Comparison of ENCODE assay signal across 8 mouse cellular contexts in genomic region chr4:148871751-148872334, GRCm38 (mm10).
DNase-seq lines count a peak whose midpoint lies in the region; ATAC-seq and TF ChIP-seq lines count a peak whose summit lies in the region.

No protein-coding gene starts in this region.

- H3K4me2 ChIP-seq in liver, embryonic 11.5 days = no peak overlapping the region
- no peak overlapping the region for H3K4me2 ChIP-seq in liver, postnatal 0 days (ENCODE audit: low read depth, low read length)

- intact Hi-C loops in gastrocnemius, postnatal 14 days (cut with DNase I; ENCODE audit: low total_unique reads) = no loop called here

- peak; percentile 24 for DNase-seq in liver, adult 2 months (ENCODE audit: extremely low read depth, low read depth, low spot score)
- DNase-seq in liver, embryonic 11.5 days (ENCODE audit: low spot score) = no peak
- DNase-seq in cerebellum, postnatal 25 days = peak; percentile 88 to 94
- peak; percentile 75 for DNase-seq in gastrocnemius, postnatal 14 days
- DNase-seq in kidney, adult 18-20 months = peak; percentile 61
- peak; percentile 56 for DNase-seq in lung, postnatal 36 days
- no peak for DNase-seq in liver, postnatal 0 days

- H3K36me3 ChIP-seq in liver, adult 2 months (ENCODE audit: control insufficient read depth, insufficient read depth, low read length) = no peaks in the 10 kb centered on the region
- H3K36me3 ChIP-seq in liver, embryonic 11.5 days (ENCODE audit: control insufficient read depth, insufficient read depth, low read length) = no peaks in the 10 kb centered on the region
- no peaks in the 10 kb centered on the region for H3K36me3 ChIP-seq in liver, postnatal 0 days (replicated peaks; ENCODE audit: insufficient read depth, low read length)

- TF ChIP-seq EP300 in liver, postnatal 0 days (IDR thresholded peaks at IDR 0.05; ENCODE audit: low read depth) = no peak

- no peaks in the 10 kb centered on the region for H3K9me3 ChIP-seq in liver, embryonic 11.5 days (ENCODE audit: control insufficient read depth, low read length)
- H3K9me3 ChIP-seq in liver, postnatal 0 days (ENCODE audit: low read length) = no peaks in the 10 kb centered on the region

- TF ChIP-seq POLR2A in liver, adult 2 months (IDR thresholded peaks at IDR 0.05; ENCODE audit: extremely low read depth, insufficient read depth, low read length) = no peak

- no peaks in the 10 kb centered on the region for H3K27me3 ChIP-seq in liver, adult 2 months (ENCODE audit: control insufficient read depth, insufficient read depth, low read length)
- peaks cover 30% of the 10 kb centered on the region for H3K27me3 ChIP-seq in liver, embryonic 11.5 days (replicated peaks; ENCODE audit: control insufficient read depth, insufficient read depth, low read length)
- 0 out of 2 replicates have a peak, but pooled peaks cover 6% of the 10 kb centered on the region for H3K27me3 ChIP-seq in liver, postnatal 0 days (ENCODE audit: insufficient read depth, low read length)

- no peak for ATAC-seq in liver, embryonic 11.5 days (replicated peaks; ENCODE audit: low FRiP score)
- no peak for ATAC-seq in liver, postnatal 0 days
- no peak for ATAC-seq in megakaryocyte progenitor cell, adult 5-6 weeks (replicated peaks; ENCODE audit: poor library complexity)

- no peak overlapping the region for H3K4me3 ChIP-seq in liver, adult 2 months (ENCODE audit: insufficient read depth, low read depth, low read length)
- no peak overlapping the region for H3K4me3 ChIP-seq in liver, embryonic 11.5 days (ENCODE audit: low read depth, low read length)
- H3K4me3 ChIP-seq in liver, postnatal 0 days (ENCODE audit: low read depth, low read length) = no peak overlapping the region

- WGBS in liver, adult 2 months = 49% methylated on average over 10 of the region's 10 CpGs
- 58% methylated on average over 10 of the region's 10 CpGs for WGBS in liver, embryonic 11.5 days
- WGBS in liver, postnatal 0 days (ENCODE audit: insufficient replicate concordance) = 54% methylated on average over 10 of the region's 10 CpGs

- H3K79me2 ChIP-seq in liver, adult 2 months (ENCODE audit: control insufficient read depth, insufficient read depth, low read length) = no peaks in the 10 kb centered on the region

- no peak overlapping the region for H3K27ac ChIP-seq in liver, adult 2 months (replicated peaks; ENCODE audit: insufficient read depth, low read depth, low read length)
- H3K27ac ChIP-seq in liver, embryonic 11.5 days (ENCODE audit: low read depth, low read length) = no peak overlapping the region
- no peak overlapping the region for H3K27ac ChIP-seq in liver, postnatal 0 days (ENCODE audit: low read depth)

- TF ChIP-seq CTCF in liver, adult 2 months (IDR thresholded peaks at IDR 0.05; ENCODE audit: low read depth, low read length) = no peak
- TF ChIP-seq CTCF in liver, postnatal 0 days (IDR thresholded peaks at IDR 0.05; ENCODE audit: low read depth) = no peak

- H3K4me1 ChIP-seq in liver, adult 2 months (ENCODE audit: control insufficient read depth, insufficient read depth, low read length) = no peaks in the 10 kb centered on the region
- H3K4me1 ChIP-seq in liver, embryonic 11.5 days (replicated peaks; ENCODE audit: control insufficient read depth, insufficient read depth, low read length) = peaks cover 4% of the 10 kb centered on the region; the same call in 1 of the 2 replicates
- H3K4me1 ChIP-seq in liver, postnatal 0 days (ENCODE audit: insufficient read depth) = no peaks in the 10 kb centered on the region

- no peak overlapping the region for H3K9ac ChIP-seq in liver, adult 2 months (ENCODE audit: low read depth, low read length)
- H3K9ac ChIP-seq in liver, embryonic 11.5 days (ENCODE audit: low read depth, low read length) = no peak overlapping the region
- no peak overlapping the region for H3K9ac ChIP-seq in liver, postnatal 0 days (replicated peaks)

Comparison
In these comparisons a context has a peak if more than half of its experiments do, and no peak if none do; other contexts are left out.
1. DNase-seq: peak in liver, adult 2 months (single experiment), cerebellum, postnatal 25 days (2 of 2), gastrocnemius, postnatal 14 days (single experiment), kidney, adult 18-20 months (single experiment) and lung, postnatal 36 days (single experiment); none in liver, embryonic 11.5 days (single experiment) and liver, postnatal 0 days (single experiment).